Mouse (Mus musculus) heart, adult 2 months (tissue): Measurements from ENCODE around the gene Zmiz1. TPM values are rescaled to one million over a fixed set of nuclear protein-coding genes. Genes with fewer than 3 reads are reported as not detected.

Experiments
- DNase-seq, 2 experiments: peaks; one replicate each; pipeline ENCODE4 v3.0.0; 2021
- H3K27ac ChIP-seq: fragments of 200-600 bp; 2 replicates; pipeline ENCODE4 v1.8.1; 2022
- H3K27me3 ChIP-seq: fragments of 200-500 bp; 2 replicates; pipeline ENCODE4 v1.6.1; 2012; ENCODE audit warnings: mild to moderate bottlenecking, low read length, inconsistent platforms, mixed read lengths; ENCODE audit not compliant: control insufficient read depth, insufficient read depth
- H3K36me3 ChIP-seq: fragments of 200-500 bp; 2 replicates; pipeline ENCODE4 v1.6.1; 2012; ENCODE audit warnings: low read length, inconsistent platforms; ENCODE audit not compliant: control insufficient read depth, insufficient read depth
- H3K4me1 ChIP-seq: fragments of 200-500 bp; 2 replicates; pipeline ENCODE4 v1.6.1; 2011; ENCODE audit warnings: low read length; ENCODE audit not compliant: control insufficient read depth, insufficient read depth
- H3K4me3 ChIP-seq: fragments of 200-600 bp; 2 replicates; pipeline ENCODE4 v1.8.1; 2022
- H3K79me2 ChIP-seq: fragments of 200-500 bp; replicated peaks from 2 replicates; pipeline ENCODE4 v1.6.1; 2012; ENCODE audit warnings: mild to moderate bottlenecking, inconsistent platforms, low read length, moderate library complexity, mixed read lengths; ENCODE audit not compliant: control insufficient read depth, insufficient read depth
- H3K9ac ChIP-seq: fragments of 200-500 bp; 2 replicates; pipeline ENCODE4 v1.6.1; 2012; ENCODE audit warnings: low read depth, mild to moderate bottlenecking, control low read depth, inconsistent platforms, low read length, mixed read lengths
- CTCF ChIP-seq: fragments of 200-600 bp; IDR thresholded peaks from 2 replicates; pipeline ENCODE4 v1.8.1; 2022; ENCODE audit warnings: antibody characterized with exemption, mild to moderate bottlenecking, moderate library complexity
- EP300 ChIP-seq: fragments of 200-500 bp; IDR thresholded peaks from 2 replicates; pipeline ENCODE4 v1.6.1; 2011; ENCODE audit warnings: low read depth, low read length, control low read depth; ENCODE audit not compliant: insufficient read depth
- POLR2A ChIP-seq: fragments of 200-500 bp; IDR thresholded peaks from 2 replicates; pipeline ENCODE4 v1.6.1; 2011; ENCODE audit warnings: mild to moderate bottlenecking, low read depth, low read length, control low read depth; ENCODE audit not compliant: insufficient read depth
- WGBS: fragments of 180-500 bp; shearing (Covaris S2); methylation state at CpG from one replicate; pipeline ENCODE4 v1.1.7; 2018; 5-methylcytosine and 5-hydroxymethylcytosine counted together
- intact Hi-C: fragments of 180-260 bp; cut with DNase I; formaldehyde crosslinking; loops from one replicate; pipeline ENCODE4 v1.15.1; 2025
- microRNA-seq, 2 experiments: library from miRNA; unstranded; fragments of <30 nt; microRNA quantifications; one replicate each; pipeline ENCODE4 v1.2.0; 2021
- polyA plus RNA-seq: library from polyadenylated mRNA; depleted of rRNA; stranded (reverse); fragments of >200 nt; gene quantifications from 2 replicates; pipeline ENCODE4 v1.2.3, GENCODE M21; 2012; rRNA removed
- total RNA-seq, 2 experiments: library from RNA; stranded (reverse); gene quantifications; 2 replicates each; pipeline ENCODE4 v1.2.3; 2021

Zmiz1 gene
- total and polyA plus RNA-seq, 3 experiments, result 27.1 to 42.0 (median 40.7) TPM

- H3K27ac ChIP-seq, result no peak overlapping the region
- peaks cover 18% of the 10 kb centered on the region for H3K4me1 ChIP-seq
- H3K36me3 ChIP-seq, result no peaks in the 10 kb centered on the region
- TF ChIP-seq CTCF (no peak), EP300 (0 out of 2 replicates have a peak, but pooled peaks have one; percentile 37)
- H3K9ac ChIP-seq, result no peak overlapping the region
- 41% methylated on average over 4 of the region's 4 CpGs for WGBS
- H3K4me3 ChIP-seq, result no peak overlapping the region
- peak in 1 of 2 experiments; percentile 70 for DNase-seq
- H3K79me2 ChIP-seq, result no peaks in the 10 kb centered on the region
- intact Hi-C loops, result no loop called here
- no peaks in the 10 kb centered on the region for H3K27me3 ChIP-seq
Observed at GRCm38 (mm10) chr14:25710073-25710472, 251.1 kb downstream of the Zmiz1 start.

GRCm38 (mm10) chr14:25710681-25711080 is 251.7 kb downstream of the Zmiz1 start:
- intact Hi-C loops, result no loop called here
- Histone ChIP-seq H3K36me3 (no peaks in the 10 kb centered on the region), H3K4me1 (peaks cover 18% of the 10 kb centered on the region), H3K4me3 (no peak overlapping the region), H3K27ac (no peak overlapping the region), H3K27me3 (no peaks in the 10 kb centered on the region), H3K9ac (no peak overlapping the region), H3K79me2 (no peaks in the 10 kb centered on the region)
- TF ChIP-seq POLR2A, result no peak
- TF ChIP-seq EP300, result no peak
- TF ChIP-seq CTCF, result no peak
- DNase-seq, result no peak
- 73% methylated on average over 4 of the region's 4 CpGs for WGBS

GRCm38 (mm10) chr14:25711177-25711576 is 252.2 kb downstream of the Zmiz1 start:
- no peak for DNase-seq
- WGBS, result 65% methylated on average over 7 of the region's 7 CpGs
- intact Hi-C loops, result no loop called here
- Histone ChIP-seq H3K27ac (no peak overlapping the region), H3K79me2 (no peaks in the 10 kb centered on the region), H3K4me3 (no peak overlapping the region), H3K36me3 (no peaks in the 10 kb centered on the region), H3K27me3 (no peaks in the 10 kb centered on the region), H3K4me1 (peaks cover 18% of the 10 kb centered on the region), H3K9ac (no peak overlapping the region)
- TF ChIP-seq EP300 (no peak), POLR2A (no peak), CTCF (no peak)

GRCm38 (mm10) chr14:25711602-25712001 is 252.6 kb downstream of the Zmiz1 start:
- no peak for DNase-seq
- Histone ChIP-seq H3K36me3 (no peaks in the 10 kb centered on the region), H3K27me3 (no peaks in the 10 kb centered on the region), H3K27ac (no peak overlapping the region), H3K79me2 (no peaks in the 10 kb centered on the region), H3K4me3 (no peak overlapping the region), H3K9ac (no peak overlapping the region), H3K4me1 (peaks cover 18% of the 10 kb centered on the region)
- 81% methylated on average over 8 of the region's 8 CpGs for WGBS
- TF ChIP-seq CTCF (no peak), EP300 (no peak), POLR2A (no peak)
- intact Hi-C loops, result no loop called here

- intact Hi-C loops, result no loop called here
- no peak for DNase-seq
- no peaks in the 10 kb centered on the region for H3K27me3 ChIP-seq
- H3K27ac ChIP-seq, result no peak overlapping the region
- no peaks in the 10 kb centered on the region for H3K36me3 ChIP-seq
- no peak overlapping the region for H3K9ac ChIP-seq
- WGBS, result 50% methylated on average over 4 of the region's 4 CpGs
- H3K4me1 ChIP-seq, result peaks cover 15% of the 10 kb centered on the region
- H3K79me2 ChIP-seq, result no peaks in the 10 kb centered on the region
- H3K4me3 ChIP-seq, result no peak overlapping the region
- TF ChIP-seq EP300 (no peak), CTCF (peak; percentile 64), POLR2A (no peak)
Observed at GRCm38 (mm10) chr14:25713443-25713842, 254.5 kb downstream of the Zmiz1 start.

Small RNA genes within 50 kb of the gene (microRNA-seq; reads per million reads assigned to microRNA genes)
- gene Mir3075, result 0 to 0.56 reads per million in 2 experiments

Other genes starting within 250 kb of the Zmiz1 start
- gene Ppif, start 235.0 kb downstream of the Zmiz1 start, total RNA-seq, result 100 to 1,000 TPM; 244 to 288 TPM
- 487 and 529 TPM in 2 replicates for gene Ppif, start 235.0 kb downstream of the Zmiz1 start, polyA plus RNA-seq